Mouse (Mus musculus) heart, adult 2 months (tissue): ENCODE measurements at regions not wholly inside any gene's neighbourhood (a gene's known extent, or its start where the extent isn't known, plus 50 kb on each side); places are given as distances from the start of the nearest gene placed in this dataset.

Experiments
- CTCF ChIP-seq: fragments of 200-600 bp; IDR thresholded peaks from 2 replicates; pipeline ENCODE4 v1.8.1; 2022; ENCODE audit warnings: antibody characterized with exemption, mild to moderate bottlenecking, moderate library complexity
- EP300 ChIP-seq: fragments of 200-500 bp; IDR thresholded peaks from 2 replicates; pipeline ENCODE4 v1.6.1; 2011; ENCODE audit warnings: low read depth, low read length, control low read depth; ENCODE audit not compliant: insufficient read depth
- POLR2A ChIP-seq: fragments of 200-500 bp; IDR thresholded peaks from 2 replicates; pipeline ENCODE4 v1.6.1; 2011; ENCODE audit warnings: mild to moderate bottlenecking, low read depth, low read length, control low read depth; ENCODE audit not compliant: insufficient read depth

DNA sequence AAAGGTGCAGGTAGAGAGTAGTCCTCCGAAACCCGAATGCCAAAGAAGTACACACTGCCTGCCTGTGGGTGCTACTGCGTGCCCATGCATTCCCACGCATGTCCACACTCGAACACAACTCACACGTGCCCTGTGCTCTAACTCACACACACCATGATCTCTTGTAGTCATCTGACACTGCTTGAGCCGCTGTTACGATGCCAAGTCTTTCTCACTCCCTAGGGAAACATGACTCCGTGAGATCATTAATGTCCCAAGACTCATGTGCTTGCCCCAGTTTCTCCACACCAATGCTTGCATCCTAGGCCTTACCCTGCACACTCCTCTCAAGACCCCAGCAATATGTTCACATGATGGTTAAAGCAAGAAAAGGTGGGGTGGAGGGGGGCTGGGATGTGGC, 90.2 kb upstream of the Wnt4 start:
- TF ChIP-seq POLR2A (no peak), CTCF (no peak), EP300 (no peak)
